Mouse (Mus musculus) CH12.LX (cell line): ENCODE measurements around the gene Cacna1c. TPM values are rescaled to one million over a fixed set of nuclear protein-coding genes. Genes with fewer than 3 reads are reported as not detected.

ENCODE experiments used
- DNase-seq: peaks from one replicate; pipeline ENCODE4 v3.0.0-alpha.2; 2013; ENCODE audit errors: extremely low read depth
- H3K27ac ChIP-seq: 2 replicates; pipeline ENCODE4 v1.5.1; 2012; ENCODE audit warnings: low read depth, mild to moderate bottlenecking, control low read depth, moderate library complexity; ENCODE audit not compliant: insufficient read depth
- H3K27me3 ChIP-seq: replicated peaks from 2 replicates; pipeline ENCODE3; 2012; ENCODE audit warnings: inconsistent platforms
- H3K36me3 ChIP-seq, 2 experiments: replicated peaks in 1 of 2; 2 replicates each; pipeline versions ENCODE3 to v1.6.1; 2012; ENCODE audit warnings: inconsistent platforms in 1 of 2, low read length in 1 of 2, mild to moderate bottlenecking in 1 of 2, mixed read lengths in 1 of 2, moderate library complexity in 1 of 2; ENCODE audit not compliant: control insufficient read depth in 1 of 2, insufficient read depth in 1 of 2
- H3K4me1 ChIP-seq, 2 experiments: 2 replicates each; pipeline ENCODE4 v1.6.1; 2012; ENCODE audit warnings: inconsistent platforms in 1 of 2, moderate library complexity in 1 of 2; ENCODE audit not compliant: insufficient read depth in 2 of 2, control insufficient read depth in 1 of 2
- H3K4me2 ChIP-seq: 2 replicates; pipeline ENCODE4 v1.6.1; 2012; ENCODE audit warnings: low read depth, mild to moderate bottlenecking, control low read depth; ENCODE audit not compliant: poor library complexity, insufficient read depth, severe bottlenecking
- H3K4me3 ChIP-seq, 3 experiments: fragments of 150-350 bp in 1 of 3; sonication (generic) in 1 of 3; replicated peaks in 1 of 3; 2 replicates each; pipeline versions ENCODE3 to v1.5.1; 2011 to 2012; ENCODE audit warnings: low read depth in 2 of 3, low read length in 2 of 3, mild to moderate bottlenecking in 2 of 3, moderate library complexity in 2 of 3, control low read depth in 1 of 3, improper control_type of control experiment in 1 of 3, inconsistent platforms in 1 of 3, mixed read lengths in 1 of 3; ENCODE audit not compliant: poor library complexity in 1 of 3
- H3K79me2 ChIP-seq: replicated peaks from 2 replicates; pipeline ENCODE4 v1.6.1; 2012; ENCODE audit warnings: mild to moderate bottlenecking, moderate library complexity; ENCODE audit not compliant: control insufficient read depth, poor library complexity, insufficient read depth, severe bottlenecking; ENCODE audit errors: extremely low read depth
- H3K9ac ChIP-seq: 2 replicates; pipeline ENCODE4 v1.6.1; 2012; ENCODE audit warnings: low read depth, mild to moderate bottlenecking, control low read depth, moderate library complexity; ENCODE audit not compliant: insufficient read depth
- H3K9me3 ChIP-seq: replicated peaks from 2 replicates; pipeline ENCODE3; 2012; ENCODE audit warnings: low read length, inconsistent platforms, mixed read lengths
- BHLHE40 ChIP-seq: IDR thresholded peaks from 2 replicates; pipeline ENCODE4 v1.6.1; 2011; ENCODE audit warnings: mild to moderate bottlenecking, low read depth, low read length, improper control_type of control experiment
- CHD1 ChIP-seq: IDR thresholded peaks from 2 replicates; pipeline ENCODE4 v1.6.1; 2012; ENCODE audit warnings: low read depth, low read length, improper control_type of control experiment, inconsistent platforms
- CHD2 ChIP-seq: IDR thresholded peaks from 2 replicates; pipeline ENCODE4 v1.6.1; 2011; ENCODE audit warnings: low read length, improper control_type of control experiment
- ELF1 ChIP-seq: IDR thresholded peaks from 2 replicates; pipeline ENCODE4 v1.6.1; 2014; ENCODE audit warnings: low read depth, mild to moderate bottlenecking, inconsistent platforms, low read length, improper control_type of control experiment
- GABPA ChIP-seq: IDR thresholded peaks from 2 replicates; pipeline ENCODE4 v1.6.1; 2012; ENCODE audit warnings: low read depth, low read length, improper control_type of control experiment, inconsistent platforms; ENCODE audit not compliant: insufficient replicate concordance
- HCFC1 ChIP-seq: IDR thresholded peaks from 2 replicates; pipeline ENCODE4 v1.6.1; 2012; ENCODE audit warnings: low read depth, mild to moderate bottlenecking, inconsistent platforms, low read length, improper control_type of control experiment
- IRF4 ChIP-seq: IDR thresholded peaks from 2 replicates; pipeline ENCODE4 v1.6.1; 2014; ENCODE audit warnings: low read depth, mild to moderate bottlenecking, inconsistent platforms, low read length, improper control_type of control experiment
- JUND ChIP-seq: conservative IDR thresholded peaks from 2 replicates; pipeline ENCODE4 v1.6.1; 2011; ENCODE audit warnings: low read depth, low read length, improper control_type of control experiment
- MAZ ChIP-seq: IDR thresholded peaks from 2 replicates; pipeline ENCODE4 v1.6.1; 2012; ENCODE audit warnings: low read depth, mild to moderate bottlenecking, inconsistent platforms, low read length, improper control_type of control experiment, moderate library complexity
- NRF1 ChIP-seq: IDR thresholded peaks from 2 replicates; pipeline ENCODE4 v1.6.1; 2014; ENCODE audit warnings: low read depth, mild to moderate bottlenecking, inconsistent platforms, low read length, improper control_type of control experiment, moderate library complexity
- PAX5 ChIP-seq: IDR thresholded peaks from 2 replicates; pipeline ENCODE4 v1.6.1; 2012; ENCODE audit warnings: low read length, inconsistent platforms, mixed read lengths
- RAD21 ChIP-seq: IDR thresholded peaks from 2 replicates; pipeline ENCODE4 v1.6.1; 2011; ENCODE audit warnings: low read depth, mild to moderate bottlenecking, low read length, improper control_type of control experiment, moderate library complexity
- RCOR1 ChIP-seq: conservative IDR thresholded peaks from 2 replicates; pipeline ENCODE4 v1.6.1; 2012; ENCODE audit warnings: low read depth, mild to moderate bottlenecking, inconsistent platforms, low read length, improper control_type of control experiment
- SIN3A ChIP-seq: IDR thresholded peaks from 2 replicates; pipeline ENCODE4 v1.6.1; 2012; ENCODE audit warnings: low read length, improper control_type of control experiment, inconsistent platforms
- SMC3 ChIP-seq: IDR thresholded peaks from 2 replicates; pipeline ENCODE4 v1.6.1; 2011; ENCODE audit warnings: low read depth, low read length, improper control_type of control experiment
- TCF12 ChIP-seq: IDR thresholded peaks from 2 replicates; pipeline ENCODE4 v1.6.1; 2014; ENCODE audit warnings: low read depth, mild to moderate bottlenecking, inconsistent platforms, low read length, improper control_type of control experiment
- UBTF ChIP-seq: IDR thresholded peaks from 2 replicates; pipeline ENCODE4 v1.6.1; 2012; ENCODE audit warnings: low read depth, mild to moderate bottlenecking, inconsistent platforms, low read length, improper control_type of control experiment, moderate library complexity
- USF1 ChIP-seq: IDR thresholded peaks from 2 replicates; pipeline ENCODE4 v1.6.1; 2014; ENCODE audit warnings: low read depth, mild to moderate bottlenecking, inconsistent platforms, low read length, improper control_type of control experiment
- ZMIZ1 ChIP-seq: IDR thresholded peaks from 2 replicates; pipeline ENCODE4 v1.6.1; 2012; ENCODE audit warnings: low read depth, mild to moderate bottlenecking, inconsistent platforms, low read length, improper control_type of control experiment
- dilution Hi-C: fragments of 300-500 bp; cut with MboI; formaldehyde crosslinking; loops from 2 replicates; pipeline ENCODE4 v1.14.3; 2020; ENCODE audit warnings: low sequenced_read_pairs; ENCODE audit not compliant: extremely low pct_unique_long_range_greater_than_20kb, extremely low pct_ligation_motif_present
- in situ Hi-C: fragments of 300-500 bp; cut with MboI; formaldehyde crosslinking; loops from 3 replicates; pipeline ENCODE4 v1.14.3; 2019; ENCODE audit warnings: low sequenced_read_pairs, low pct_ligation_motif_present, low pct_unique_long_range_greater_than_20kb, mixed read lengths
- polyA plus RNA-seq: library from polyadenylated mRNA; unstranded; fragments of >175 nt; gene quantifications from 2 replicates; pipeline ENCODE4 v1.2.1, GENCODE M21; 2012; ENCODE audit warnings: low read depth; ENCODE audit not compliant: insufficient read length
- total RNA-seq, 2 experiments: library from RNA; depleted of rRNA; stranded (reverse); fragments of 300-350 nt in 1 of 2; fragments of >200 nt in 1 of 2; gene quantifications; 2 replicates each; pipeline ENCODE4 v1.2.3; 2012 to 2014

Cacna1c gene
- total and polyA plus RNA-seq, 3 experiments, result 0.04 TPM; not detected in 2

- no peaks in the 10 kb centered on the region for H3K9me3 ChIP-seq
- dilution Hi-C loops, result no loop called here
- no peak overlapping the region for H3K4me2 ChIP-seq
- no peak overlapping the region for H3K4me3 ChIP-seq
- TF ChIP-seq ZMIZ1 (no peak), GABPA (no peak)
- H3K9ac ChIP-seq, result no peak overlapping the region
- 0 out of 4 replicates have a peak, but pooled peaks cover 0 to 2% of the 10 kb centered on the region in 2 experiments for H3K4me1 ChIP-seq
- H3K36me3 ChIP-seq, result no peaks in the 10 kb centered on the region
- no peaks in the 10 kb centered on the region for H3K79me2 ChIP-seq
- H3K27me3 ChIP-seq, result peaks cover 74% of the 10 kb centered on the region
- in situ Hi-C loops, result no loop called here
- no peak overlapping the region for H3K27ac ChIP-seq
- no peak for DNase-seq
Measured at GRCm38 (mm10) chr6:118834046-118834445, 362.2 kb downstream of the Cacna1c start.

GRCm38 (mm10) chr6:118833049-118833448 lies 363.2 kb downstream of the Cacna1c start:
- in situ Hi-C loops, result no loop called here
- H3K36me3 ChIP-seq, result no peaks in the 10 kb centered on the region
- peaks cover 74% of the 10 kb centered on the region for H3K27me3 ChIP-seq
- DNase-seq, result no peak
- H3K9me3 ChIP-seq, result no peaks in the 10 kb centered on the region
- TF ChIP-seq SIN3A (no peak), JUND (no peak), RCOR1 (no peak), UBTF (no peak), USF1 (no peak), CHD1 (no peak), ZMIZ1 (no peak), GABPA (no peak), BHLHE40 (no peak), IRF4 (no peak), MAZ (no peak), RAD21 (no peak), ELF1 (no peak), PAX5 (no peak), SMC3 (no peak), TCF12 (no peak), HCFC1 (no peak), CHD2 (no peak), NRF1 (no peak)
- TF ChIP-seq, all 38 proteins: peak for 0
- dilution Hi-C loops, result no loop called here
- Histone ChIP-seq H3K4me1 (no peaks in the 10 kb centered on the region), H3K4me3 (no peak overlapping the region), H3K79me2 (no peaks in the 10 kb centered on the region), H3K9ac (no peak overlapping the region), H3K27ac (no peak overlapping the region), H3K4me2 (no peak overlapping the region)
